Mouse (Mus musculus): ENCODE data around the gene Apcs. TPM values are rescaled to one million over a fixed set of nuclear protein-coding genes. Genes with fewer than 3 reads are reported as not detected.

The Apcs gene
- total RNA-seq (2015; ENCODE audit: low replicate concordance) (not detected in 2 replicates), total RNA-seq (2017; ENCODE audit: low replicate concordance) (not detected in 2 replicates)

- ATAC-seq (replicated peaks; ENCODE audit: low FRiP score, poor library complexity, severe bottlenecking): no peak
Observed at GRCm38 (mm10) chr1:172894777-172895357, at the start of gene Apcs. TSS of gene Apcs (minus strand) at chr1:172895041.

- ATAC-seq (replicated peaks; ENCODE audit: low FRiP score, poor library complexity, severe bottlenecking): no peak
Observed at GRCm38 (mm10) chr1:172932197-172932596, 37.4 kb upstream of the Apcs start.

- no peak for ATAC-seq (replicated peaks; ENCODE audit: low FRiP score, poor library complexity, severe bottlenecking)
Observed at GRCm38 (mm10) chr1:172918450-172918849, 23.6 kb upstream of the Apcs start.

GRCm38 (mm10) chr1:172917115-172917514 lies 22.3 kb upstream of the Apcs start:
- no peak for ATAC-seq (replicated peaks; ENCODE audit: low FRiP score, poor library complexity, severe bottlenecking)

GRCm38 (mm10) chr1:172903313-172903712 lies 8.5 kb upstream of the Apcs start:
- no peak for ATAC-seq (replicated peaks; ENCODE audit: low FRiP score, poor library complexity, severe bottlenecking)

GRCm38 (mm10) chr1:172895435-172895834 lies 594 bp upstream of the Apcs start:
- ATAC-seq (replicated peaks; ENCODE audit: low FRiP score, poor library complexity, severe bottlenecking): no peak

GRCm38 (mm10) chr1:172876675-172877074 lies 18.2 kb downstream of the Apcs start:
- no peak for ATAC-seq (replicated peaks; ENCODE audit: low FRiP score, poor library complexity, severe bottlenecking)

- no peak for ATAC-seq (replicated peaks; ENCODE audit: low FRiP score, poor library complexity, severe bottlenecking)
Observed at GRCm38 (mm10) chr1:172875265-172875664, 19.6 kb downstream of the Apcs start.

GRCm38 (mm10) chr1:172848171-172848570 lies 46.7 kb downstream of the Apcs start:
- ATAC-seq (replicated peaks; ENCODE audit: low FRiP score, poor library complexity, severe bottlenecking): no peak

GRCm38 (mm10) chr1:172847044-172847761 lies 47.6 kb downstream of the Apcs start:
- ATAC-seq (replicated peaks; ENCODE audit: low FRiP score, poor library complexity, severe bottlenecking): no peak

Other genes with a start within 250 kb of the Apcs start
- not detected in 2 replicates for gene Crp, start 197.0 kb downstream of the Apcs start, total RNA-seq (2015; ENCODE audit: low replicate concordance)
- gene Crp, start 197.0 kb downstream of the Apcs start, total RNA-seq (2017; ENCODE audit: low replicate concordance): not detected in 2 replicates
- not detected in 2 replicates for gene Olfr16, start 55.4 kb upstream of the Apcs start, total RNA-seq (2015; ENCODE audit: low replicate concordance)
- gene Olfr16, start 55.4 kb upstream of the Apcs start, total RNA-seq (2017; ENCODE audit: low replicate concordance): not detected in 2 replicates
- not detected in 2 replicates for gene Olfr1408, start 242.3 kb upstream of the Apcs start, total RNA-seq (2015; ENCODE audit: low replicate concordance)
- gene Olfr1408, start 242.3 kb upstream of the Apcs start, total RNA-seq (2017; ENCODE audit: low replicate concordance): not detected in 2 replicates